Mouse (Mus musculus) bone marrow macrophage, adult 2 months (primary cell): ENCODE data around the gene Rab30.

Experiments used
- CTCF ChIP-seq: IDR thresholded peaks from 2 replicates; pipeline ENCODE4 v1.5.1; 2012; ENCODE audit warnings: low read depth, mild to moderate bottlenecking, low read length, moderate library complexity
- POLR2A ChIP-seq: IDR thresholded peaks from 2 replicates; pipeline ENCODE4 v1.6.1; 2012; ENCODE audit warnings: mild to moderate bottlenecking, low read depth, low read length, borderline replicate concordance

DNA sequence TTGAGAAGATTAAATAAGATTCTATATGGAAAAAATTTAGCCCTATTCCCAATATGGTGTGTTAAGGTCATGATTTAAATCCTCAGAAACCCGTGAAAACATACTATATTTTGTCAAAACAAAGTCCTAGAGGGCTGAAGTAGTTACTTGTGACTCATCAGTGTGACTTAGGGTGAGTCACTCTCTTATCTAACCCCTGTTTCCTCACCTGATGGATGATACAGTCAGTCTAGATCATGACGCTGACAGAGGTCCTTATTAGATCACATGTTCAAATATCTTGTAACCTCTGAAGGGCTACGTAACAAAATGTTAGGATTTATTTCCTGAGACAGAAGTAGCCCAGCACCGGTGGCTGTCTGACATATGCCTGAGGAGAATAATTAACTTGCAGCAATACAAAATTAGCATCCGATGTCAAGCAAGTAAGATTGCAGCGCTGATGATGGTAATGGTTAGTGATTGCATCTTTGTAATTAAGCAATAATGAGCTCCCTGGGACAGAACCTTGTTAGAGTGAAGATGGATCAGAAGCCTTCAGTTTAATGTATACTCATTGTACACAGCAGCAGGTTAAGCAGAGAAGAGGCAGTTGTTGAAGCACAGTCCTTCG is 70.4 kb downstream of the Rab30 start:
- TF ChIP-seq POLR2A (no peak), CTCF (no peak)
